Mouse (Mus musculus): ENCODE results near the gene Mpig6b.

Gene Mpig6b

GRCm38 (mm10) chr17:35085208-35085865 is 19.4 kb upstream of the Mpig6b start, which contains the start of gene Ly6g6f:
Gene Ly6g6f, minus strand, starts transcription at chr17:35085610.
- DNase-seq (ENCODE audit: low spot score): no peak

- no peak for DNase-seq (ENCODE audit: low spot score)
Measured at GRCm38 (mm10) chr17:35083929-35084497, 18.0 kb upstream of the Mpig6b start.

DNA sequence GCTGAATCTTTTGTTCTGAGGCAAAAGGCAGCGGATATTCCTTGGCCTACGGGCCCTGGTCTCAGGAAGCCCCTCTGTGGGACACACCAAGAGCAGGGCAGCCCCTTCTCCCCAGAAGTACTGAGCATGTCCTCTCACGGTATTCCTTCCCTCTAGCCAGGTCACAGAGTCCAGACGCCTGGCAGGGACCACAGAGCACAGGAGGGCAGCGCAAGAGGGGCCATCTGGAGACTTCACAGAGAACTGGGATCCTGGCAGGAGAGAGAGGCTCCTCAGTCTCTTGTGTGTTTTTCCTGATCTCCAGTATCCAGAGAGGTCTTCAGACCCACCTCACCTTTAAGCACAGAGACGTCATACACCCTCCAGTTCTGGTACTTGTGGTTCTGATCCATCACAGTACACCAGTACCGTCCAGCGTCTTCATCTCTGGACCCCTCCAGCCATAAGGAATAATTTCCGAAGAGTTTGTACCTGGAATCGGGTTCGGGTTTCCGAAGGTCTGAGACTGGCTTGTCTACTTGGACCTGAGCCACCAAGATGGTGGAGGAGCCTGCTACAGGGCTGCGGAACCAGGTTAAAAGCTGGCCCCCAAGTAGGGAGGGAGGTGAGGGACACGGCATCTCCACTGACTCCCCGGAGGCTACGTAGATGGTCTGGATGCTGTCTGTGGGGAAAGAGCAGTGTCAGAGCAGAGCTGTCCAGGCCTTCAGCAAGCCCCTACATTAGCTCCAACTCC is 17.0 kb upstream of the Mpig6b start:
- no peak for DNase-seq (ENCODE audit: low spot score)

DNA sequence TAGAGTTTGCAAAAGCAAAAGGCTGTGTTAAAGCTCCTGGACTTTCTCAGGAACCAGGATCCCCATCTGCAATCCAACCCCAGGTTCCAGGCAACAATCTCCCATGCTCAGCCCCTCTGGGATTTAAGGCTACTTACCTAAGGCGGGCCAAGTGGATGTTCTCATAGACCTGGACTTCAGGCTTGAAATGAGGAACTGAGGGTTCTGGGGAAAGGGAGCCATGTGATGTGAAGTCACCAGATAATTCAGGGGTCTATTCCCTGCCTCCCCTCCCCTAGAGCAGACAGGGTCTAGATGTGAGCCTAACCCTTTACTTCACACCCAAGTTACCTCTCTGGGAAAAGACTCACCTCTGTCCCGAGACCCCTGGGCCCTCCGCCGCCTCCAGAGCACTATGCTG is 14.7 kb upstream of the Mpig6b start:
- DNase-seq (ENCODE audit: low spot score): no peak

DNA sequence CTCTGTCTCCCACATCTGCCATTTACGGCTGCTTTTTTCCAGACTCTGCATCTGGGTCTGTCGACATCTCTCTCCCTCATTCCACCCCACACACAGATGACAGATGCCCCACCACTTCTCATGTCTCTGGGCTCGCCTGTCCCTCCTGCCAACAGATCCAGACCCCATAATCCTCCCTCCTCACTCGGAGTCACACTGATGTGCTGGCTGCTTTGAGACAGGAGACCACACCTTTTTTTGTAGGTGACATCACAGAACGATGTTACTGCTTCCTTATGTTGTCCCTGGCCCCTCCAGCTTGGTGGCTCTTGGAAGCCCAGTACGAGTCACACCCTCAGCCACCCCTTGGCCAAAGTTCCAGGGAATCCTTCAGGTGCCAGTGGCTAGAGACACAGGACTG is 14.3 kb upstream of the Mpig6b start:
- no peak for DNase-seq (ENCODE audit: low spot score)

DNA sequence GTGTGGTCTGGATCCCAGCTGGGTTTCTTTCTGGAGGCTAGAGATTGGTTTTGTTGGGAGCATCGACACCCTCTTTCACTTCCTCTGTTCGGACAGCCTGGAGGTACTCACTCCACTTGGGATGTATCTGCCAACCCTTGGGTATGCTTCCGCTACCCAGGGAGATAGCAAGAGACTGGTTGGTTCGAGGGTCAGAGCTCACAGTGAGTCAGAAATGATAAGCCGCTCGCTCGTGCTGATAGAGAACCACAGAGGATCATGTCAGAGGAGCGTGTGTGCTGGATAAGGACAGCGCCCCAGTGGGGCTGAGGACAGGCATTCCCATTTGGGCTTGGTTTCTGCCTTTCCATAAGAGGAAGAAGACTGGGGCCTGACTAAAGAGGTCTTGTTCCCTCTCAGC is 13.8 kb upstream of the Mpig6b start:
- DNase-seq (ENCODE audit: low spot score): no peak

DNA sequence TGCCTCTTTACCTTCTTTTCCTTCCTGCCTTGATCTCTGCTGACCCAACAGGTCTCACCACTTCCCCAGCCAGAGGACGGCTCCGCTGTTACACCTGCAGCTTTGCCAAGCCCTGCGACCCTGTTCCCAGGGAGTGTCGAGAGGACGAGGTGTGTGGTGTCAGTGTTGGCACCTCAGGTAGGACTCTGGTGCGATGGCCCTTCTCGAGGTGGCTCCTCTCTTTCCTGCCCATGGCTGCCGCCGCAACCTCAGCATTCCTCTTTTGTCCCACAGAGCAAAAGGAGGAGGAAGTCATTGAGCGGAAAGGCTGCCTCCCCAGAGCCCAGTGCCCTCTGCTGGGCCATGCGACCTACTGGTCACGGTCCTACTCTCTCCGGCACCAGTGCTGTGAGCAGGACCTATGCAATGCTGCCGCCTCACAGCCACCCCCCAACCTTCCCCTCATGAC is 11.8 kb upstream of the Mpig6b start, which contains the start of gene Ly6g6d:
Gene Ly6g6d (minus strand): TSS at position 280 of the 448 bp plus-strand sequence.
- peak; percentile 76 for DNase-seq (ENCODE audit: low spot score)

- no peak for DNase-seq (ENCODE audit: low spot score)
Measured at GRCm38 (mm10) chr17:35077285-35077684, 11.3 kb upstream of the Mpig6b start.

GRCm38 (mm10) chr17:35076507-35077176 is 10.7 kb upstream of the Mpig6b start, which contains the start of gene Ly6g6e:
Gene Ly6g6e, plus strand, starts transcription at chr17:35076902.
- DNase-seq (ENCODE audit: low spot score): no peak

GRCm38 (mm10) chr17:35074097-35074496 is 8.1 kb upstream of the Mpig6b start:
- DNase-seq (ENCODE audit: low spot score): no peak

DNA sequence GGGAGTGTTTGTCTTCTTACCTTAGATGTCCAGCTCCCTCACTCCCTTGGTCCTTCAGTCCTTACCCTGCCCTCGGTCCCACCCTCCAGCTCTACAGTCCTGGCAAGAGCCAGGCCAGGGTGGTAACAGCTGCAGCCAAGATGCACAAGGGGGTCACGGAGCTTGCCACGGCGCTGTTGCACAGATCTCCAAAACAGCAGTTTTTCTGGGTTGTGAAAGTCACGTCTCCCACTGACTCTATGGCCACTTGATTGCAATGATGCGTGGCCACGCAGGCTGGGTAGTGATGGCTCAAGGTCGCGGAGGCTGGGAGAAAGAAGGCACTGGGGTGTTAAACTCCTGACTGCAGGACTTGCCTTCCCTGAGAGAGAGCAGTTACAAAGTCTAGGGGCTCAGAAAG is 5.5 kb upstream of the Mpig6b start:
- DNase-seq (ENCODE audit: low spot score): no peak

GRCm38 (mm10) chr17:35070556-35071229 is 4.7 kb upstream of the Mpig6b start:
- DNase-seq (ENCODE audit: low spot score): peak; percentile 67

- DNase-seq (ENCODE audit: low spot score): no peak
Measured at GRCm38 (mm10) chr17:35068213-35068914, 2.4 kb upstream of the Mpig6b start.

DNA sequence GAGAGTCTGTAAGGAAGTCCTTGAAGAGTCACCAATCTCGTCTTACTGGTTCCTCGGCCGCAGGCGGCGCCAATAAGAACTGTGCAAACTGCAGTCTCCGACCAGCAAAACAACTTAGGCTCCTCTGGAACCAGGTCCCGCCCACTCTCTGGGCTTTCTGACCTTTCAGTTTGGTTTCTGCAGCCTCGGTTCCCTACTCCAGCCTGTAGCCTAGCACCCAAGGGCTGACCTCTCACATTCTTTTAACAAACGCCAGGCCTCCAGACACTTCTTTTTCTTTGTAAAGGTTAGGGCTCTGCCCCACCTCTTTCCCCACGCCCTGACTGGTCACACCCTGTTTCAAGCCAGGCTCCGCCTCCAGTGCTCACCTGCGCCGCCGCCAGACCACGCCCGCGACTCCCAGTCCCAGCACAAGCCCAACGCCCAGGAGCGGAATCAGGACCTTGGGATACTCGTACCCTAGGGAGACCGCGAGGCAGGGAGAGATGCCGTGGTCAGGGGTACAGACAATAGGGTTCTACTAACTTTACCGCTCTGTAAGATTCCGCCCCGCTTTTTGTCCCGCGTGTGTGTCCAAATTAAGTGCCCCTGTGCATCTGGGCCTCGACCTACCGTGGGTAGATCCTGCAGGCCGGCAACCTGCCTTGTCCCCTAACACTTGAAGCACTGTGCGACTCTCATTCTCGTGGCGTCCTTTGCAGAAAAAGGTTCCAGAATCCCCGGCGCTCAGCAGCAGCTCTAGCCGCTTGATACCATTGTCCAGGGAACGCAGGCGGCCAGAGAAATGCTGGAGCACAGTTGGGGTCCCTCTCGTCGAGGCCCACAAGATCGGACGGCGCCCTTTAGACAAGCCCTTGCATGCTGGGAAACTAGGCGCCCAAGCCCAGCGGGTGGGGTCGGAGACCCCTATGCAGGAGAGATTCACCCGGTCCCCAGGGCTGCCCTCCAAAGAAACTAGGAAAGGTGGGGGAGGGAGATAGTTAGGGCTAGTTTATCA is 735 bp downstream of the Mpig6b start, which contains the start of gene Ly6g6c:
Gene Ly6g6c (plus strand): TSS at position 438 of the 997 bp plus-strand sequence.
- DNase-seq (ENCODE audit: low spot score): peak; percentile 87

GRCm38 (mm10) chr17:35064378-35064877 is 1.6 kb downstream of the Mpig6b start:
- no peak for DNase-seq (ENCODE audit: low spot score)

GRCm38 (mm10) chr17:35063466-35063865 is 2.5 kb downstream of the Mpig6b start:
- DNase-seq (ENCODE audit: low spot score): no peak

DNA sequence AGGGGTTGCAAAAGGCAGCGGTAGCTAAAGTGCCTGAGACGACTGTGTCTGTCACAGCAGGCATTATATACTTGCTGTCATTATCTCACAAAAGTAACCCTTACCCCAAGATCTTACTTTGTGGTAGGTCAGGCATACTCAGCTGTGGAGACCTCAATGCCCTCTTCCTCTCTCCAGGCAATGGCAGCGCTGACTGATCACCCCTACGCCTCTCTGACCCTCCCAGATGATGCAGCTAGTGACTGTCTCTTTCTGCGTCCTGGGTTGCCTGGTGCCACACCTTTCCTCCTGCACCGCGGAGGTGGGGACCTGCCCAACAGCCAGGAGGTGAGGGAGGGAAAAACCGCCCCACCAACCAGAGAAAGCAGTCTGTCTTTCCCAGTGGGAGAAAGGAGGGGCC is 4.7 kb downstream of the Mpig6b start:
- no peak for DNase-seq (ENCODE audit: low spot score)

DNA sequence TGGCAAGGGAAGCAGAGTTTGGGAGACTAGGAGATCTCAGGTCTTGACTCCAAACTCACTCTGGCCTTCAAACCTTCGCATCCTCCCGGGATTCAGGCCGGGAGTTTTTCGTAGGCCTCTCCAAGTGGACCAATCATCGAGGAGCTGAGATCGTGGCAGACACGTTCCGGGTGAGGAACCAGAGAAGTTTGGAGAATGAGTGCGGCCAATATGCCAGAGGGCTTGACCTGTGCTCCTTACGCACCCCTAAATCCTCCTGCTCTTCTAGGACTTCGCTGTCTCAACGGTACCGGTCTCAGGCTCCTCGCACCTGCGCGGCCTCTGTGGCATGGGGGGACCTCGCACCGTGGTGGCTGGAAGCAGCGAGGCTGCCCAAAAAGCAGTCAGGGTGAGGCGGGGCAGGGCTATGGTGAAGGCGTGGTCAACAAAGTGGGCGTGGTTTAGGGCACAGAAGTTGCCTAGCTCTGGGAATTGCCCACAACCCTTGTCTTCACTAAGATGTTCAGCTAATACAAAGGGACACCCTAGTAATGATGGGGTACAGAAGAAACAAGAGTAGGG is 5.2 kb downstream of the Mpig6b start:
- DNase-seq (ENCODE audit: low spot score): no peak

- DNase-seq (ENCODE audit: low spot score): no peak
Measured at GRCm38 (mm10) chr17:35060071-35060470, 5.9 kb downstream of the Mpig6b start.

Measured in lung, postnatal 25 days (tissue).